Mouse (Mus musculus): ENCODE data around the gene Myo9b. TPM values are rescaled to one million over a fixed set of nuclear protein-coding genes. Genes with fewer than 3 reads are reported as not detected.

Gene Myo9b
- total RNA-seq, 2 experiments from 2014 or later, result 24.1 to 28.2 TPM

- intact Hi-C loops (cut with DNase I), result no loop called here
Observed at GRCm38 (mm10) chr8:71351520-71351919, 79.0 kb downstream of the Myo9b start.

DNA sequence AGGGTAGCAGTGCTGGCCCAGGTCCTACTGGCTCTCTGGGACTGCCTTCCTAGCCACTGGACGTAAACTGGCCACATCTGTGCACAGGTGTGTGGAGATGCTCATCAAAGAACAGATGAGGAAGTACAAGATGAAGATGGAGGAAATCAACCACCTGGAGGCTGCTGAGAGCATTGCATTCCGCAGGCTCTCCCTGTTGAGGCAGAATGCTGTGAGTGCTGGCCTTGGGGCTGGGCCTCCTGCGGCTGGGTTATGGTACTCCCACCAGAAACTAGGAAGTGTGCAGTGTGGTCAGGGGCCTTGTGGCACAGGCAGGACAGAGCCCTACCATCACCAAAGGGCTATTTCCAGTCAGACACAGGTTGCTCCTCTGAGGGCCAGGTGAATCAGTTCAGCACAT is 85.5 kb downstream of the Myo9b start:
- intact Hi-C loops (cut with DNase I), result no loop called here
- DNase-seq, result no peak

More at GRCm38 (mm10) chr8:71351520-71351919, 79.0 kb downstream of the Myo9b start:
- no peak for DNase-seq

- DNase-seq, result peak; percentile 93
- intact Hi-C loops (cut with DNase I), result loop anchor here (5.0 kb wide), 2 partner anchors 95 to 120 kb away; partner anchors contain the start of genes Abhd8, Ano8, Gtpbp3 and Mrpl34
Observed at GRCm38 (mm10) chr8:71366771-71367528, 94.4 kb downstream of the Myo9b start, which contains the start of gene Use1. TSS of gene Use1 (plus strand) at chr8:71366848.

- intact Hi-C loops (cut with DNase I), result loop anchor here (5.0 kb wide), 2 partner anchors 95 to 120 kb away; partner anchors contain the start of genes Abhd8, Ano8, Gtpbp3 and Mrpl34
- DNase-seq, result no peak
Observed at GRCm38 (mm10) chr8:71367529-71368176, 95.1 kb downstream of the Myo9b start.

DNA sequence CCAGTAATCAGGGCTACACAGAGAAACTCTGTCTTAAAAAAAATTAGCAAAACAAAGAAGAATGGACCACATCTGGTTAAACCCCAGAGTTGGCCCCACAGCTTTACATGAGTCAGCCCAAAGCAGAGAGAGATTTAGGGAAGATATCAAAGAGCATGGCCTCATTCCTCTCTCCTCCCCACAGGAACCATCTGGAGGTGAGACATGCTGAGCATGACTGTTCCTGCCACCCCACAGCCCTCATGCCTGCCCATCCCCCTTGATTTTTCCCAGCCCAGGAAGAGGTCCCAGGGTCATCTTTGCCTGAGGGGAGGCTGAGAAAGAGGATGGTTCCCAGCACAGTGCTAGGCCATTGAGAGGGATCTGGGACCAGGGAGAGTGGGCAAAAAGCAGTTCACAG is 95.9 kb downstream of the Myo9b start:
- intact Hi-C loops (cut with DNase I), result loop anchor here (5.0 kb wide), 2 partner anchors 94 to 119 kb away; partner anchors contain the start of genes Abhd8, Ano8, Gtpbp3 and Mrpl34
- no peak for DNase-seq

DNA sequence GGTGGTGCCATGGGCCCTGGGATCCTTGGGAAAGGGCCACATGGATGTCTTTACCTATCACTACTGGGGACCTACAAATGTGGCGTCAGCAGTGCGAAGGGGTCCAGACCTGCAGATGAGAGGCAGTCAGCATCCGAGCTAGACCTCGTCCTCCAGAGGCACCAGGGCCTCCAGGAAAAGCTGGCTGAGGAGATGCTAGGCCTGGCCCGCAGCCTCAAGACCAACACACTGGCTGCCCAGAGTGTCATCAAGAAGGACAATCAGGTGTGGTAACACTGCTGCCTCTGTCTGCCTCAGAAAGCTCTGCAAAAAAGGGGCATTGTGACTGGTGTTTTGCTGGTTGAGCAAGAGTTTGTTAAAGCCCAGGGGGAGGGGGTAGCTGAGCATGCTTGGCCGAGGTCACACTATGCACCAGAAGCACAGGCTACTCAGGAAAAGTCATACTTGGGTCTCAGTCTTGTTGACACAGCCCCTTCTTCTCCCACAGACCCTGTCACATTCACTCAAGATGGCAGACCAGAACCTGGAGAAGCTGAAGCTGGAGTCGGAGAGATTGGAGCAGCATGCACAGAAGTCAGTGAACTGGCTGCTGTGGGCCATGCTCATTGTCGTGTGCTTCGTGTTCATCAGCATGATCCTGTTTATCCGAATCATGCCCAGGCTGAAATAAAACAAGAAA is 96.7 kb downstream of the Myo9b start:
- no peak for DNase-seq
- intact Hi-C loops (cut with DNase I), result loop anchor here (5.0 kb wide), 2 partner anchors 93 to 118 kb away; partner anchors contain the start of genes Abhd8, Ano8, Gtpbp3 and Mrpl34

GRCm38 (mm10) chr8:71370711-71371235 is 98.3 kb downstream of the Myo9b start:
- DNase-seq, result no peak
- intact Hi-C loops (cut with DNase I), result loop anchor here (1.0 kb wide), 1 partner anchor 36 kb away; the partner anchor contains the start of gene Ankle1

DNA sequence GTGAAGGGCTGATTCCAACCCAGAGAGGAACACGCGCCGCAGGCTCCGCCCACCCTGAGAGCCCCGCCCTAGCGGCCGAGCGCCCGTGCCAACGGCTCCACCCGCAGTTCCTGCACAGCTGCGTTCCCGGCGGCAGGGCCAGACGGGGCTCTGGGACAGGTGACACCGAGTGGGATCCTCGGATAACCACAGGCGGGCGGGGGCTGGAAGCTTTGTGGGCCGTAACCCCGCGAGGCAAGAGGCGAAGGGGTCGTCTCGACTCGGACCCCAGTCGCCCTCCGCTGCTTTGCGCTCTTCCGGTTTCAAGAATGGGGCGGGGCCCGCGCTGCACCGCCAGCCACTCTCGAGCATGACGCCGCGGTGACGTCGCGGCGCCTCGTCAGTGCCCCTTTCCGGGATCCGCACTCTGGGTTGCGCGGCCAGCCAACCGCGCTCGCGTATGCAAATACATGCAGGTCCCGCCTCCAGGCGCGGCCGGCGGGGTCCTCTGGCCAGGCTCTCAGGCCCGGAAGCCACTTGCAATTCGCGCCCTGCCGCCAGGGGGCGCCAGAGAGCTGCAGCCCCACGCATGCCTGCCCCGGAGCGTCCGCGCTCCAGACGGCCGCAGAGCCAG is 98.8 kb downstream of the Myo9b start, which contains the start of gene Ocel1:
Gene Ocel1 (plus strand): TSS at position 63 of the 613 bp plus-strand sequence.
- peak; percentile 96 to 99 for DNase-seq
- intact Hi-C loops (cut with DNase I), result loop anchor here (1.0 kb wide), 1 partner anchor 35 kb away; the partner anchor contains the start of gene Ankle1

GRCm38 (mm10) chr8:71372427-71372826 is 99.9 kb downstream of the Myo9b start:
- intact Hi-C loops (cut with DNase I), result no loop called here
- no peak for DNase-seq

- no peak for DNase-seq
- intact Hi-C loops (cut with DNase I), result no loop called here
Observed at GRCm38 (mm10) chr8:71373000-71373399, 100.5 kb downstream of the Myo9b start.

GRCm38 (mm10) chr8:71374616-71375206 is 102.2 kb downstream of the Myo9b start:
- DNase-seq, result no peak
- intact Hi-C loops (cut with DNase I), result no loop called here

GRCm38 (mm10) chr8:71375581-71376422 is 103.3 kb downstream of the Myo9b start:
- no peak for DNase-seq
- intact Hi-C loops (cut with DNase I), result no loop called here

DNA sequence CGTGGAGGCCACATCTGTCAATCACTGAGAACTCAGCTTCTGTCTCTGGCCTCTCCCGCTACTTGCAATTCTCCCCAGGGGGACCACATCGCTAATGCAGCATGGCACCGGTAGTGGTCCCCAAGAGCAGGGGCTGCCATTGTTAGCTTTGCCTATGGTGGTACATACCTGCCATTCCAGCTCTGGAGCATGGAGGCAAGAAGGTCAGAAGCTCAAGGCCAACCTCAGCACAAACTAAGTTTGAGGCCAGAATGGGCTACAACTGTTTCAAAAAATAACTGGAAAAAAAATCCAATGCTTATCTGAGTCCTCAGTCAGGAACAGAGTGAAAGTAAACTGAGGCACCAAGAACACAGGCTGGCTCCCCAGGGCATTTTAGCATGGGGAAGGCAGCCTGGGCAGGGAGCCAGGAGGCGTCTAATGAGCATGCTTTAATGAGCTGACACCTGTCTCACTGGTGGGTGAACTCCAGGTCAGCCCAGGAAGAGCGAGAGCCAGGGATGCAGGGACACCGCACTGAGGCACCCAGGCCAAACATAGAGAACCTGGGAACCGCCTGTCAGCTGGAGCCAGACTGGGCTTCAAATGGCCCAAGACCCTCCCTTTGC is 104.0 kb downstream of the Myo9b start:
- DNase-seq, result no peak
- intact Hi-C loops (cut with DNase I), result no loop called here

- intact Hi-C loops (cut with DNase I), result no loop called here
Observed at GRCm38 (mm10) chr8:71379008-71379407, 106.5 kb downstream of the Myo9b start.

DNA sequence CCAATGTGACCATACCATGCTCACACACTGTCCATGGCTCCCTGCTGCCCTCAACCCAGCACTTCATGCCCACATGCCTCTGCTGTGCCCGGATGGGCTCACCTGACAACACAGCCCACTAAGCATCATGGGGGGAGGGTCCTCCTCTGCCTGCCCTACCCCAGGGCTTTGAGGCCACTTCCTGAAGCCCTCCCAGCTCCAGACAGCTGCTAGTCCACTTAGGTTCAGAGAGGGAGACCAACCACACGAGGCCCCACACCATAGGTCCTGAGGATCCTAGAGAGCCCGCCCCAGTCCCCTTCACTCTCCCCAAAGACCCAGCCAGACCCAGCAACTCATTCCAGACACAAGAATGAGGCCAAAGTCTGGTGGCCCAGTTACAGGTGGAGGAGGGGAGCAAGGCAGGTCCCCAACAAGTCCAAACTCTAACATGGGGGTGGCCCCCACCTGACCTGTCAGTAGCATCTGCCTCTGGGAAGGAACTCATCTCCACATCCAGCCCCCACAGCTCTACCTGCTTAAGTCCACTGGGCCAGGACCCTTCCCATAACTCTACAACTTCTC is 107.1 kb downstream of the Myo9b start:
- intact Hi-C loops (cut with DNase I), result no loop called here
- DNase-seq, result no peak

More at GRCm38 (mm10) chr8:71379008-71379407, 106.5 kb downstream of the Myo9b start:
- no peak for DNase-seq

- intact Hi-C loops (cut with DNase I), result no loop called here
- peak; percentile 43 to 52 for DNase-seq
Observed at GRCm38 (mm10) chr8:71380178-71381171, 108.0 kb downstream of the Myo9b start.
